Mouse (Mus musculus) embryonic facial prominence, embryonic 11.5 days (tissue): ENCODE measurements around the gene Dnajc27. TPM values are rescaled to one million over a fixed set of nuclear protein-coding genes. Genes with fewer than 3 reads are reported as not detected.
A peak's percentile ranks its signal among the peaks of the same experiment; 100 is the strongest.

Experiments
- ATAC-seq: fragments of 200-750 bp; cut with Nextera tagmentation; replicated peaks from 2 replicates; pipeline ENCODE4 v1.8.0; 2017; ENCODE audit warnings: low read depth; ENCODE audit not compliant: insufficient number of reproducible peaks, low FRiP score, low TSS enrichment
- DNase-seq: peaks from one replicate; pipeline ENCODE4 v3.0.0-alpha.2; 2015; ENCODE audit warnings: low spot score
- H3K27ac ChIP-seq: fragments of 300-500 bp; sonication (generic); replicated peaks from 2 replicates; pipeline ENCODE4 v1.5.1; 2014; ENCODE audit warnings: mild to moderate bottlenecking, low read depth, low read length, control low read depth
- H3K27me3 ChIP-seq: fragments of 300-500 bp; sonication (generic); 2 replicates; pipeline ENCODE4 v1.6.1; 2014; ENCODE audit warnings: mild to moderate bottlenecking, low read length, moderate library complexity, mixed read lengths; ENCODE audit not compliant: control insufficient read depth, insufficient read depth
- H3K36me3 ChIP-seq: fragments of 300-500 bp; sonication (generic); replicated peaks from 2 replicates; pipeline ENCODE4 v1.6.1; 2014; ENCODE audit warnings: low read depth, mild to moderate bottlenecking, low read length, moderate library complexity, mixed read lengths; ENCODE audit not compliant: control insufficient read depth, insufficient read depth
- H3K4me1 ChIP-seq: fragments of 300-500 bp; sonication (generic); 2 replicates; pipeline ENCODE4 v1.6.1; 2014; ENCODE audit warnings: low read length, mixed read lengths; ENCODE audit not compliant: control insufficient read depth, insufficient read depth
- H3K4me2 ChIP-seq: fragments of 300-500 bp; sonication (generic); 2 replicates; pipeline ENCODE4 v1.6.1; 2014; ENCODE audit warnings: low read depth, mild to moderate bottlenecking, control low read depth, low read length, moderate library complexity
- H3K4me3 ChIP-seq: fragments of 300-500 bp; sonication (generic); 2 replicates; pipeline ENCODE4 v1.5.1; 2014; ENCODE audit warnings: low read depth, low read length, control low read depth
- H3K9ac ChIP-seq: fragments of 300-500 bp; sonication (generic); replicated peaks from 2 replicates; pipeline ENCODE4 v1.6.1; 2014; ENCODE audit warnings: mild to moderate bottlenecking, control low read depth, low read length
- H3K9me3 ChIP-seq: fragments of 300-500 bp; sonication (generic); replicated peaks from 2 replicates; pipeline ENCODE4 v1.6.1; 2016; ENCODE audit warnings: mild to moderate bottlenecking, low read length, inconsistent platforms, mixed read lengths; ENCODE audit not compliant: control insufficient read depth
- WGBS: fragments of 180-500 bp; shearing (Covaris S2); extraction: QIAGEN DNeasy Blood & Tissue Kit; methylation state at CpG from one replicate; pipeline ENCODE4 v1.1.7; 2014; 5-methylcytosine and 5-hydroxymethylcytosine counted together
- polyA plus RNA-seq: library from polyadenylated mRNA; unstranded; fragments of >200 nt; fragmentation: Nextera tagmentation; extraction: Ambion mirVana; gene quantifications from 2 replicates; pipeline ENCODE4 v1.2.1, GENCODE M21; 2014

Dnajc27 gene
- polyA plus RNA-seq, result 8.5 and 9.2 TPM in 2 replicates

DNA sequence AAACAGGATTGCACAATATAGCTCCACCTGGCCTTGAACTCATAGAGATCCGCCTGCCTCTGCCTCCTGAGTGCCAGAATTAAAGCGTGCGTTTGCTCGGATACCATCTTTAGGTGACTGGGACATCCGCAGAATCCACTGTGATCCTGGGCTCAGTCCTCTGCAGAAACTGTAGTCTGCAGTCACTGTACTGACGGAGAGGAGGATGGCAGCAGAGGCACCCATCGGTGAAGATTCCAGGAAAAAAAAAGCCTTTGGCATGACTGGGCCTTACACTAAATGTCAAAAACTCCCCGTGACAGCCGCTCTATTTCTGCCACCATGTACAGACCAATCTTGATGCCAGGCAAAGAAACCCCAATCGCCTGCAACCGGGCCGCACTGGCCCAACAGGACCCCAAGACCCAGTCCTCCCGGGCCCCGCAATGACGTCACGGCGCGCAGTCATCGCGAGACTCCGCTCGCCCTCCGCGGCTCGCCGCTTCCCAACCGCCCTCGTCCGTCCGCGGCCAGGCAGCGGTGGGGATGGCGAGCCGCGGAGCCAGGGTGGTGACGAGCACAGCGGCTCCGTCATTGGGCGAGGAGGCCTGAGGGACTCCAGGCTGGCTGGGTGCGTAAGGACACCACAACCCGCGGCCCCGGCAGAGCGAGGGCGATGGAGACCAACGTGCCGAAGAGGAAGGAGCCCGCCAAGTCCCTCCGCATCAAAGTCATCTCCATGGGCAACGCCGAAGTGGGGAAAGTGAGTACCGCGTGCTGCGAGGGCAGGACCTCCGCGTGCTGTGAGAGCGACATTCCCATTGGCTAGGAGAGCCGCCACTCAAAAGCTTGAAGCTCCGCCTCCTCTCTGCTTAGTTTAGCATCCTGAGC lies at the start of gene Dnajc27:
TSS of gene Dnajc27 (plus strand) at position 452 of the 870 bp plus-strand sequence.
- DNase-seq, result peak; percentile 97
- 5% methylated on average over 55 of the region's 59 CpGs for WGBS
- Histone ChIP-seq H3K27ac (peak within 1 kb of the TSS; percentile 89), H3K4me3 (peak within 1 kb of the TSS; percentile 55), H3K9me3 (no peaks in the 10 kb centered on the region), H3K9ac (peak within 1 kb of the TSS; percentile 77), H3K4me1 (no peaks in the 10 kb centered on the region), H3K36me3 (no peaks in the 10 kb centered on the region), H3K27me3 (no peaks in the 10 kb centered on the region), H3K4me2 (peak within 1 kb of the TSS; percentile 75)
- peak; percentile 94 for ATAC-seq

DNA sequence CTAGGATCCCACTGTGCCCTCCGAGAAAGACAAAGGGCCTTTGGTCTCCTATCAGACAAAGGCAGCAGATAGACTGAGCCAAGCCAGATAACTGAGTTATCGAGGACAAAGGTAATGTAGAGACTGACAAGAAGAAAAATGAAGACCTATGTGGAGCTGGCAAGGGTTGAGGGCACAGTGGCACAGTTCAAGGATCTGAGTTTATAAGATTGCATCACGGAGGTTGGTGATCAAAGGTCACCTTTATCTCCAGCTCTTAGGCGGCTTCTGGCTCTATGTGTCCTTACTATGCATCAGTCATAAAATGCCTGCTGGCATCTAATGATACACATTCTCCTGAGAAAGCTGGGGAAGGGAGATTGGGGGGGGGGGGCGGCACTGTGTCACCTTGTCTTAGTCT lies 46.2 kb upstream of the Dnajc27 start:
- Histone ChIP-seq H3K27me3 (peaks cover 7% of the 10 kb centered on the region; the same call in 1 of the 2 replicates), H3K4me2 (no peak overlapping the region)
- no peak for ATAC-seq

DNA sequence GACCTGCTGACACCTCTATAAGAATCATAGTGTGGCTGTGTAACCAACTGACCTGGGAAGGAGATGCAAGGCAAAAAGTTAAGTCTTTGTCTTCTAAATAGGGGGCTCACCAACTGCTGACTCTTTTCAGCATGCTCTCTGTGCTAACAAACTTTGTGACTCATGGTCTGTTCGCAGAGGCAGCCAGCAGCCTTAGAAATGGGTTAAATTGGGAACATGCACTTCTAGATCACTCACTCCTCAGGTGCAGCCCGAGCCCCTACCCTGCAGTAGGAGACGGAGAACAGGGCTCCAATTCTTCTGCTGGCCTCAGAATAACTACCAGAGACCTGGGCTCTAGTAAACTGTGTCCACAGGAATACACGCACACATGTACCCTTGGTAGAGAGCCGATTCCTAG lies 44.9 kb upstream of the Dnajc27 start:
- H3K27me3 ChIP-seq, result peaks cover 7% of the 10 kb centered on the region; the same call in 1 of the 2 replicates
- H3K4me2 ChIP-seq, result peak overlapping the region; percentile 90
- H3K36me3 ChIP-seq, result no peaks in the 10 kb centered on the region
- H3K9me3 ChIP-seq, result no peaks in the 10 kb centered on the region
- peak overlapping the region; percentile 58 for H3K4me3 ChIP-seq
- 20% methylated on average over 5 of the region's 5 CpGs for WGBS
- no peak overlapping the region for H3K9ac ChIP-seq
- DNase-seq (no peak), ATAC-seq (no peak)
- H3K27ac ChIP-seq, result no peak overlapping the region
- peaks cover 3% of the 10 kb centered on the region; the same call in 1 of the 2 replicates for H3K4me1 ChIP-seq

More for the DNA sequence above, 46.2 kb upstream of the Dnajc27 start:
- WGBS, result 91% methylated on average over 5 of the region's 5 CpGs
- H3K9me3 ChIP-seq, result no peaks in the 10 kb centered on the region
- H3K27ac ChIP-seq, result no peak overlapping the region
- H3K4me1 ChIP-seq, result peaks cover 3% of the 10 kb centered on the region; the same call in 1 of the 2 replicates
- DNase-seq, result no peak
- H3K9ac ChIP-seq, result no peak overlapping the region
- no peak overlapping the region for H3K4me3 ChIP-seq
- H3K36me3 ChIP-seq, result no peaks in the 10 kb centered on the region

DNA sequence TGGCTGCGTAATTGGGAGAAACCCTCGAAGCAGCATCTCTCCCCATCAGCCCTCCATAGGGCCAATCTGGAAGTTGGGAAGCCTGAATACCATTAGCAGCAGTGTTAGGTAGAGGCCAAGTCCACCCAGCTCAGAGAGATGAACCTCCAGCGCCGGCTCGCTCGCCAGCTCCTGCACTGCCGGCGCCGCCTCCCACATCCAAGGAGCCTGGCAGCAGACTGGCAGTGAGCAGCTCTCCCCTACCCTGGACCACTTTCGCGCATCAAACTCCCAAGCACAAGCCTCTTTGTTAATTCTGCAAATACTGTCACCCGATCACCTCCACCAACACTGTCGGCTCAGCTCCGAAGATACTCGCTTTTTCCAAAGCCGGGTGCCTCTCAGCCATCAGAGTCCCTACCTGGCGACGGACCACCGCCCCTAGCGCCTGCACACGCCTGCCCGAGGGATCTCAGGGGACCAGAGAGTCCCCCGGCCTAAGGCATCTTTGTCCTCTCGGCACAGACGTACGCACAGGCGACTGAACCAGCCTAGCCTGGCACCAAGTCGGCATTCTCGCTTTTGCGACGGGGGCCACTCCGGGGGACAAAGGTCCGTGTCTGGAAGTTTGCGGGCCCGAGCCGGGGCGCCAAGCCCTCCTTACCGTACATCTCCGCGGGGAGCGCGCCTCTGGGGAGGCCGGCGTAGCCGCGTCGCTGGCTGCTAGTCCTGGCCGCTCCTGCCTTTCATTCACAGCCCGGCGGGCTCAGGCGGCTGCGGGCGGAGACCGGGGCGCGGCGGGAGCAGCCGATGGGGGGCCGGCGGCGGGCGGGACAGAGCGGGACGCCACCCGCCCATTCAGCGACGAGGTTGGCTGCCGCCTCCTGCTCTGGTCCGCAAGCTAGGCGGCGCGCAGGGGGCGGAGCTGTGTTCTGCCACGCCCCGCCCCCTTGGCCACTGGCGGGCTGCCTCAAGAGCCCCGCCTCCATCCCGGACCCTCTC lies 44.0 kb upstream of the Dnajc27 start, which contains the start of gene Efr3b:
TSS of gene Efr3b (minus strand) at position 855 of the 981 bp plus-strand sequence.
- DNase-seq (peak; percentile 94), ATAC-seq (peak; percentile 93)
- Histone ChIP-seq H3K9me3 (no peaks in the 10 kb centered on the region), H3K27ac (no peak within 1 kb of the TSS), H3K4me2 (peak within 1 kb of the TSS; percentile 90), H3K27me3 (peaks cover 7% of the 10 kb centered on the region; the same call in 1 of the 2 replicates), H3K9ac (peak within 1 kb of the TSS; percentile 61), H3K4me1 (peaks cover 3% of the 10 kb centered on the region; the same call in 1 of the 2 replicates), H3K36me3 (no peaks in the 10 kb centered on the region), H3K4me3 (peak within 1 kb of the TSS; percentile 58)
- under 1% methylated on average over 64 of the region's 78 CpGs for WGBS

DNA sequence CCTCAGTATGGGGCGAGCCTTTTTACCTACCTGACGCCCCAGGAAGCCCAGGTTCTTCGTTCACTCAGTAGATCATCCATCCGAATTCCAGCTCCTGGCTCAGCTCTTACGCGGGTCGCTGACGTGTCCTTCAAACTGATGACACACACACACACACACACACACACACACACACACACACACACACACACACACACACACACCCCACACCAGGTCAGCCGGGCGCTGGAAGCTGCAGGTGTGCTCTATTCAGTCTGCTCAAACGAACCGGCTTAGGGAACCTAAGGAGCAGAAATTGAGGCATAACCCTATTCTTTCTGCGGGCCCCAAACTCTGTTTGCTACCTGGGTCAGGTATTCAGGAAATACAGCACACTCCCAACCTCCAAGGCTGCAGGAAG lies 43.3 kb upstream of the Dnajc27 start:
- no peaks in the 10 kb centered on the region for H3K9me3 ChIP-seq
- H3K27ac ChIP-seq, result no peak overlapping the region
- H3K4me2 ChIP-seq, result peak overlapping the region; percentile 90
- no peaks in the 10 kb centered on the region for H3K36me3 ChIP-seq
- DNase-seq (no peak), ATAC-seq (no peak; the same call in 1 of the 2 replicates)
- peaks cover 3% of the 10 kb centered on the region; the same call in 1 of the 2 replicates for H3K4me1 ChIP-seq
- H3K27me3 ChIP-seq, result peaks cover 7% of the 10 kb centered on the region; the same call in 1 of the 2 replicates
- H3K4me3 ChIP-seq, result peak overlapping the region; percentile 58
- no peak overlapping the region; the same call in 1 of the 2 replicates for H3K9ac ChIP-seq
- WGBS, result 3% methylated on average over 13 of the region's 13 CpGs

DNA sequence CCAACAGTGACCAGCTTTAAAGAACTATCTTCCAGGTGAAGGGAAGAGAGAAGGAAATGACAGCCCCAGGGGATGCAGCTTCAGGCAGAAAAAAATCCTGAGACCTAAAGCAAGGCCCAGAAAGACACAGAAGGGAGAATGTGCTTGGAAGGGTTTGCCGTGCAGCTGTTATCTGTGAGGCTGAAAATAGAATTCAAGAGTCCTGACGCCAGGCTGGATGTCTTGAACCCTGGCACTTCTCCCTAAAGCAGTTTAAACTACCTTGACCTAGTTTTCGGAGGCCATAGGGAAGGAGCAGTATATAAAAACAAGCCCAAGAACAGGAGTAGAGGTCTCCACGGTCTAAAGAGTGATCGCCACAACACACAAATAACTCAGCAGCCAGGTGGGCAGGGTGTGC lies 40.0 kb upstream of the Dnajc27 start:
- no peak for ATAC-seq

DNA sequence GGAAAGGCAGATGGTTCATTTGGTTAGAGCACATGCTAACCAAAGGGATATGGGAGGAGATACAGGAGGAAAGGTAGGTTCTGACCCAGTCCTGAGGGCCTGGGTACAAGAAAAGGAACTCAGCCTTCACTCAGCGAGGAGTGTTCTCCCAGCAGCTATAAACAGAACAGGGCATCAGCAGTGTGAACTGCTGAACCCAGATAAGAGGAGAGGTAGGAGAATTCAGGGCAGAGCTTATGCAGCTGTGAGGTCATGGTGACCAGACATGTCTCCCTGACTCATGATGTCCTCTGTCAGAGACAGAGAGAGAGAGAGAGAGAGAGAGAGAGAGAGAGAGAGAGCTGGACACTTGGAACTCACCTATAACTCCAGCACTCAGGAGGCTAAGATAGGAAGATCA lies 36.4 kb upstream of the Dnajc27 start:
- H3K4me1 ChIP-seq, result no peaks in the 10 kb centered on the region
- H3K4me3 ChIP-seq, result no peak overlapping the region
- DNase-seq (no peak), ATAC-seq (no peak)
- H3K4me2 ChIP-seq, result no peak overlapping the region
- no peaks in the 10 kb centered on the region for H3K9me3 ChIP-seq
- H3K27me3 ChIP-seq, result no peaks in the 10 kb centered on the region
- WGBS, result 82% methylated on average over 1 of the region's 1 CpGs
- no peaks in the 10 kb centered on the region for H3K36me3 ChIP-seq
- H3K27ac ChIP-seq, result no peak overlapping the region
- H3K9ac ChIP-seq, result no peak overlapping the region

More for the DNA sequence above, 40.0 kb upstream of the Dnajc27 start:
- no peak overlapping the region for H3K9ac ChIP-seq
- no peak overlapping the region for H3K27ac ChIP-seq
- H3K36me3 ChIP-seq, result no peaks in the 10 kb centered on the region
- 71% methylated on average over 5 of the region's 5 CpGs for WGBS
- H3K4me1 ChIP-seq, result peaks cover 3% of the 10 kb centered on the region; the same call in 1 of the 2 replicates
- H3K27me3 ChIP-seq, result peaks cover 4% of the 10 kb centered on the region; the same call in 1 of the 2 replicates
- no peak overlapping the region for H3K4me2 ChIP-seq
- DNase-seq, result no peak
- no peaks in the 10 kb centered on the region for H3K9me3 ChIP-seq
- H3K4me3 ChIP-seq, result no peak overlapping the region
